Mouse (Mus musculus): ENCODE results near the gene Gm8994. TPM values are rescaled to one million over a fixed set of nuclear protein-coding genes. Genes with fewer than 3 reads are reported as not detected.

The Gm8994 gene
- polyA plus RNA-seq, 1 experiment from 2014 or later = not detected

GRCm38 (mm10) chr6:136363313-136363712 is 36.0 kb downstream of the Gm8994 start:
- Histone ChIP-seq H3K9me3 (replicated peaks) (no peaks in the 10 kb centered on the region), H3K27ac (no peak overlapping the region), H3K9ac (no peak overlapping the region), H3K4me1 (replicated peaks) (no peaks in the 10 kb centered on the region), H3K36me3 (no peaks in the 10 kb centered on the region), H3K4me3 (replicated peaks) (no peak overlapping the region), H3K27me3 (no peaks in the 10 kb centered on the region), H3K4me2 (no peak overlapping the region)
- 69% methylated on average over 8 of the region's 8 CpGs for WGBS (ENCODE audit: insufficient replicate concordance)
- DNase-seq (no peak), ATAC-seq (ENCODE audit: low read depth) (no peak)

- no peaks in the 10 kb centered on the region for H3K36me3 ChIP-seq
- WGBS (ENCODE audit: insufficient replicate concordance) = 57% methylated on average over 4 of the region's 4 CpGs
- no peaks in the 10 kb centered on the region for H3K4me1 ChIP-seq (replicated peaks)
These were observed 36.7 kb downstream of the Gm8994 start for GRCm38 (mm10) chr6:136364008-136364407.

GRCm38 (mm10) chr6:136364430-136365098 is 37.2 kb downstream of the Gm8994 start:
- no peaks in the 10 kb centered on the region for H3K9me3 ChIP-seq (replicated peaks)
- no peak for DNase-seq
- H3K36me3 ChIP-seq = no peaks in the 10 kb centered on the region
- no peak overlapping the region for H3K4me3 ChIP-seq (replicated peaks)
- no peak for ATAC-seq (ENCODE audit: low read depth)
- 63% methylated on average over 12 of the region's 12 CpGs for WGBS (ENCODE audit: insufficient replicate concordance)
- H3K4me2 ChIP-seq = no peak overlapping the region
- H3K4me1 ChIP-seq (replicated peaks) = no peaks in the 10 kb centered on the region
- H3K9ac ChIP-seq = no peak overlapping the region
- no peak overlapping the region for H3K27ac ChIP-seq
- no peaks in the 10 kb centered on the region for H3K27me3 ChIP-seq

More at GRCm38 (mm10) chr6:136364008-136364407, 36.7 kb downstream of the Gm8994 start:
- Histone ChIP-seq H3K4me2 (no peak overlapping the region), H3K27me3 (no peaks in the 10 kb centered on the region), H3K9ac (no peak overlapping the region), H3K9me3 (replicated peaks) (no peaks in the 10 kb centered on the region), H3K4me3 (replicated peaks) (no peak overlapping the region), H3K27ac (no peak overlapping the region)
- no peak for ATAC-seq (ENCODE audit: low read depth)
- no peak for DNase-seq

GRCm38 (mm10) chr6:136376097-136376496 is 48.8 kb downstream of the Gm8994 start:
- Histone ChIP-seq H3K9ac (no peak overlapping the region), H3K4me3 (replicated peaks) (no peak overlapping the region), H3K36me3 (no peaks in the 10 kb centered on the region), H3K27ac (no peak overlapping the region), H3K9me3 (replicated peaks) (no peaks in the 10 kb centered on the region), H3K27me3 (no peaks in the 10 kb centered on the region), H3K4me1 (replicated peaks) (no peaks in the 10 kb centered on the region), H3K4me2 (no peak overlapping the region)
- ATAC-seq (ENCODE audit: low read depth) (no peak), DNase-seq (no peak)

Other genes with a start within 250 kb of the Gm8994 start
- gene Grin2b, start 154.0 kb upstream of the Gm8994 start, polyA plus RNA-seq (2015; fragmentation: Nextera tagmentation; extraction: Ambion mirVana) = 0.21 TPM in 1 of 2 replicates, not detected in the other
- 0.22 TPM in 1 of 2 replicates, not detected in the other for gene E330021D16Rik, start 88.0 kb downstream of the Gm8994 start, polyA plus RNA-seq (2015; fragmentation: Nextera tagmentation; extraction: Ambion mirVana)
- gene Atf7ip, start 178.6 kb downstream of the Gm8994 start, polyA plus RNA-seq (2015; fragmentation: Nextera tagmentation; extraction: Ambion mirVana) = 12.5 and 16.6 TPM in 2 replicates